Mouse (Mus musculus) urinary bladder, postnatal 10 days (tissue): Measurements from ENCODE around the gene Tcp11x2.

ENCODE experiments used
- DNase-seq: peaks from one replicate; pipeline ENCODE4 v3.0.0; 2022; ENCODE audit warnings: low spot score

The Tcp11x2 gene

GRCm38 (mm10) chrX:135693633-135694032, at the start of gene Tcp11x2:
TSS of gene Tcp11x2 (minus strand) at chrX:135693790.
- DNase-seq = no peak

GRCm38 (mm10) chrX:135743056-135743355, 49.4 kb upstream of the Tcp11x2 start:
- no peak for DNase-seq

GRCm38 (mm10) chrX:135742304-135743055, 48.9 kb upstream of the Tcp11x2 start, which contains the start of the genes Armcx5 and Gprasp1:
TSS of gene Armcx5 (plus strand) at chrX:135742733.
TSS of gene Gprasp1 (plus strand) at chrX:135742733.
- DNase-seq = peak; percentile 51

- no peak for DNase-seq
These were observed 45.3 kb upstream of the Tcp11x2 start for GRCm38 (mm10) chrX:135738730-135739520.

- DNase-seq = no peak
These were observed 31.6 kb upstream of the Tcp11x2 start, which contains the start of gene Tmsb15a for GRCm38 (mm10) chrX:135725161-135725560. TSS of gene Tmsb15a (minus strand) at chrX:135725261.

GRCm38 (mm10) chrX:135712845-135713244, 19.3 kb upstream of the Tcp11x2 start:
- no peak for DNase-seq

GRCm38 (mm10) chrX:135704349-135704748, 10.8 kb upstream of the Tcp11x2 start:
- DNase-seq = no peak

- DNase-seq = no peak
These were observed 9.5 kb upstream of the Tcp11x2 start for GRCm38 (mm10) chrX:135703111-135703510.

- DNase-seq = no peak
These were observed 5.8 kb downstream of the Tcp11x2 start for GRCm38 (mm10) chrX:135687802-135688201.

- DNase-seq = no peak
These were observed 11.7 kb downstream of the Tcp11x2 start for GRCm38 (mm10) chrX:135681858-135682257.

GRCm38 (mm10) chrX:135652173-135652772, 41.3 kb downstream of the Tcp11x2 start:
- no peak for DNase-seq

GRCm38 (mm10) chrX:135627605-135628004, 66.0 kb downstream of the Tcp11x2 start, which contains the start of gene Prame:
TSS of gene Prame (minus strand) at chrX:135627705.
- DNase-seq = no peak
